Mouse (Mus musculus) midbrain, postnatal 0 days (tissue): Measurements from ENCODE around the gene Pth2. TPM values are rescaled to one million over a fixed set of nuclear protein-coding genes. Genes with fewer than 3 reads are reported as not detected.

Experiments
- ATAC-seq: fragments of 200-750 bp; cut with Nextera tagmentation; 2 replicates; pipeline ENCODE4 v1.8.0; 2017; ENCODE audit warnings: moderate number of reproducible peaks, mild to moderate bottlenecking, moderate TSS enrichment, moderate library complexity; ENCODE audit not compliant: low FRiP score
- DNase-seq: peaks from one replicate; pipeline ENCODE4 v3.0.0-alpha.2; 2015; ENCODE audit warnings: low spot score
- H3K27ac ChIP-seq: fragments of 300-500 bp; sonication (generic); 2 replicates; pipeline ENCODE4 v1.5.1; 2014; ENCODE audit warnings: low read depth, mild to moderate bottlenecking, low read length, mixed read lengths
- H3K27me3 ChIP-seq: fragments of 300-500 bp; sonication (generic); 2 replicates; pipeline ENCODE4 v1.6.1; 2014; ENCODE audit warnings: low read length, control low read depth, mixed read lengths; ENCODE audit not compliant: insufficient read depth
- H3K36me3 ChIP-seq: fragments of 300-500 bp; sonication (generic); 2 replicates; pipeline ENCODE4 v1.6.1; 2014; ENCODE audit warnings: low read length, control low read depth, mixed read lengths; ENCODE audit not compliant: insufficient read depth
- H3K4me1 ChIP-seq: fragments of 300-500 bp; sonication (generic); 2 replicates; pipeline ENCODE4 v1.6.1; 2014; ENCODE audit warnings: mild to moderate bottlenecking, control low read depth, antibody characterized with exemption, low read length, mixed read lengths; ENCODE audit not compliant: insufficient read depth
- H3K4me2 ChIP-seq: fragments of 300-500 bp; sonication (generic); 2 replicates; pipeline ENCODE4 v1.6.1; 2014; ENCODE audit warnings: low read depth, mild to moderate bottlenecking, low read length, mixed read lengths; ENCODE audit not compliant: poor library complexity, severe bottlenecking
- H3K4me3 ChIP-seq: fragments of 300-500 bp; sonication (generic); 2 replicates; pipeline ENCODE4 v1.5.1; 2014; ENCODE audit warnings: low read depth, mild to moderate bottlenecking, low read length, moderate library complexity
- H3K9ac ChIP-seq: fragments of 300-500 bp; sonication (generic); replicated peaks from 2 replicates; pipeline ENCODE4 v1.6.1; 2014; ENCODE audit warnings: mild to moderate bottlenecking, low read length, moderate library complexity, mixed read lengths; ENCODE audit not compliant: poor library complexity, severe bottlenecking
- H3K9me3 ChIP-seq: fragments of 300-500 bp; sonication (generic); 2 replicates; pipeline ENCODE4 v1.6.1; 2016; ENCODE audit warnings: low read length, control low read depth
- CTCF ChIP-seq: IDR thresholded peaks from 2 replicates; pipeline ENCODE4 v1.5.1; 2016; ENCODE audit warnings: antibody characterized with exemption, mild to moderate bottlenecking
- WGBS: fragments of 180-500 bp; shearing (Covaris S2); extraction: QIAGEN DNeasy Blood & Tissue Kit; methylation state at CpG from one replicate; pipeline ENCODE4 v1.1.7; 2014; 5-methylcytosine and 5-hydroxymethylcytosine counted together
- polyA plus RNA-seq: library from polyadenylated mRNA; unstranded; fragments of >200 nt; fragmentation: Nextera tagmentation; extraction: Ambion mirVana; gene quantifications from 2 replicates; pipeline ENCODE4 v1.2.1, GENCODE M21; 2015
- total RNA-seq: library from RNA; depleted of rRNA; stranded (reverse); fragments of >200 nt; gene quantifications from 2 replicates; pipeline ENCODE4 v1.2.3, GENCODE M21; 2014

Pth2 gene
- total and polyA plus RNA-seq, 2 experiments from 2014 or later: 0.93 TPM; not detected in 1

GRCm38 (mm10) chr7:45154993-45155514 is 25.7 kb upstream of the Pth2 start:
- WGBS: 79% methylated on average over 12 of the region's 12 CpGs
- H3K27ac ChIP-seq: peak overlapping the region; percentile 94; the same call in 1 of the 2 replicates
- ATAC-seq (peak; percentile 55; the same call in 1 of the 2 replicates), DNase-seq (peak; percentile 46)
- no peak overlapping the region for H3K9ac ChIP-seq
- H3K4me1 ChIP-seq: no peaks in the 10 kb centered on the region
- peak overlapping the region; percentile 69 for H3K4me2 ChIP-seq
- no peaks in the 10 kb centered on the region for H3K9me3 ChIP-seq
- H3K27me3 ChIP-seq: no peaks in the 10 kb centered on the region
- H3K36me3 ChIP-seq: peaks cover 23% of the 10 kb centered on the region
- H3K4me3 ChIP-seq: peak overlapping the region; percentile 58
- TF ChIP-seq CTCF: peak; percentile 73

- Histone ChIP-seq H3K4me1 (no peaks in the 10 kb centered on the region), H3K4me2 (peak overlapping the region; percentile 69), H3K36me3 (peaks cover 28% of the 10 kb centered on the region), H3K27me3 (no peaks in the 10 kb centered on the region), H3K9ac (no peak overlapping the region), H3K9me3 (no peaks in the 10 kb centered on the region), H3K27ac (no peak overlapping the region), H3K4me3 (no peak overlapping the region)
- 87% methylated on average over 9 of the region's 9 CpGs for WGBS
- no peak for TF ChIP-seq CTCF
- no peak for ATAC-seq
- no peak for DNase-seq
Observed at GRCm38 (mm10) chr7:45155590-45155989, 25.2 kb upstream of the Pth2 start.

DNA sequence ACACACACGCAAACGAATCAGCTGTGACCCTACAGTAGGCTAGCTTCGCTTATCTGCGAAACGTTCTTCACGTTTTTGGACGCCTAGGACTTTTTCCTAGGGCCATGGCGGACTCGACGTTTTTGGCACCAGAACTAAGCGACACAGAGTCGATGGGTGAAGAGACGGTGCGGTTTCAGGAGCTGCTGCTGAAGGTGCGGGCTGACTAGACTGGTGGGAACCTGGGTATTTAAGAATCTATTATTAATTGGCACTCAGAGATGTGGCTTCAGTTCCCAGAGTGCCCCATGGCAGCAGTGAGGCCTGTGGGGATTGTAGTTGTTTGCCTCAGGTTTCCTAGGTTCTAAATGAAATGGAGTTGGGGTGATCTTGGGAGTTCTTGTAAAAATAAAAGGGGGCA is 24.6 kb upstream of the Pth2 start:
- Histone ChIP-seq H3K4me2 (no peak overlapping the region), H3K4me1 (no peaks in the 10 kb centered on the region), H3K27me3 (no peaks in the 10 kb centered on the region), H3K36me3 (peaks cover 28% of the 10 kb centered on the region), H3K27ac (no peak overlapping the region), H3K9me3 (no peaks in the 10 kb centered on the region), H3K9ac (no peak overlapping the region), H3K4me3 (no peak overlapping the region)
- no peak for TF ChIP-seq CTCF
- ATAC-seq (no peak), DNase-seq (no peak)
- WGBS: 95% methylated on average over 15 of the region's 15 CpGs

GRCm38 (mm10) chr7:45157459-45157858 is 23.3 kb upstream of the Pth2 start:
- Histone ChIP-seq H3K9ac (no peak overlapping the region), H3K27ac (no peak overlapping the region), H3K4me2 (no peak overlapping the region), H3K27me3 (no peaks in the 10 kb centered on the region), H3K36me3 (peaks cover 28% of the 10 kb centered on the region), H3K4me1 (0 out of 2 replicates have a peak, but pooled peaks cover 3% of the 10 kb centered on the region), H3K4me3 (no peak overlapping the region), H3K9me3 (no peaks in the 10 kb centered on the region)
- DNase-seq (no peak), ATAC-seq (no peak)
- WGBS: 87% methylated on average over 14 of the region's 14 CpGs
- no peak for TF ChIP-seq CTCF

DNA sequence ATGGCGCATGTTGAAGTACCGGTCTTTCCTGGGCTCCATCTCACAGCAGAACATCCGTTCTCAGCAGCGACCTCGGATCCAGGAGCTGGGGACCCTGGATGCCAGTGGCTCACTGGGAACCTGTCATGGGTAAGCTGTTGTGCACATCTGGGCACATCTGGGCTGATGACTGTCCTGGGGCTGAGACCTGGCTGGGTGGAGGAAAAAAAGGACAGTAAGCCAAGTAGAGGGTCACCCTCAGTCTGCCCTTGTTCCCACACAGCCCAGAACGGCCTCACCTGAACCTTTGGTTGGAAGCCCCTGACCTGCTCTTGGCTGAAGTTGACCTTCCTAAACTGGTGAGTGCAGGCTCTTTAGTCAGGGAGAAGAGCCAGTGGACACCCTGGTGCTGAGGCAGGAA is 21.8 kb upstream of the Pth2 start:
- no peak overlapping the region for H3K9ac ChIP-seq
- H3K27ac ChIP-seq: no peak overlapping the region
- H3K4me2 ChIP-seq: no peak overlapping the region
- H3K4me3 ChIP-seq: no peak overlapping the region
- peaks cover 28% of the 10 kb centered on the region for H3K36me3 ChIP-seq
- H3K9me3 ChIP-seq: no peaks in the 10 kb centered on the region
- WGBS: 92% methylated on average over 6 of the region's 6 CpGs
- no peak for DNase-seq
- peaks cover 3% of the 10 kb centered on the region; the same call in 1 of the 2 replicates for H3K27me3 ChIP-seq
- no peak for TF ChIP-seq CTCF
- no peak for ATAC-seq
- H3K4me1 ChIP-seq: peaks cover 8% of the 10 kb centered on the region; the same call in 1 of the 2 replicates

- Histone ChIP-seq H3K4me2 (no peak overlapping the region), H3K4me1 (peaks cover 8% of the 10 kb centered on the region; the same call in 1 of the 2 replicates), H3K9ac (no peak overlapping the region), H3K4me3 (no peak overlapping the region), H3K36me3 (peaks cover 28% of the 10 kb centered on the region), H3K9me3 (no peaks in the 10 kb centered on the region), H3K27ac (no peak overlapping the region), H3K27me3 (peaks cover 17% of the 10 kb centered on the region)
- no peak for TF ChIP-seq CTCF
- WGBS: 96% methylated on average over 6 of the region's 6 CpGs
- DNase-seq (no peak), ATAC-seq (no peak)
Observed at GRCm38 (mm10) chr7:45160316-45160800, 20.4 kb upstream of the Pth2 start.
